Comparison of ENCODE assay signal across 13 mouse cellular contexts in genomic region chr6:136549606-136550005, GRCm38 (mm10). TPM values are rescaled to one million over a fixed set of nuclear protein-coding genes. Genes with fewer than 3 reads are reported as not detected.
DNase-seq lines count a peak whose midpoint lies in the region; ATAC-seq and TF ChIP-seq lines count a peak whose summit lies in the region.
"Had no signal": no experiment of that assay in that cellular context is flagged by ENCODE, and none has a peak within 500 bp of the region (broad histone marks: within the 10 kb centered on the region; RNA-seq: fewer than 3 reads in every experiment).

No protein-coding gene starts in this region.

- no peak for ATAC-seq in forebrain, embryonic 12.5 days (ENCODE audit: low FRiP score)
- ATAC-seq in hindbrain, embryonic 15.5 days (ENCODE audit: low FRiP score, low read depth): no peak
- no peak for ATAC-seq in neural tube, embryonic 15.5 days (ENCODE audit: low FRiP score)
- ATAC-seq: activated CD4-positive, CD25-positive, alpha-beta regulatory T cell, adult 4 months; liver, postnatal 0 days had no signal

- no peak for DNase-seq in left cerebral cortex, adult 2 months (ENCODE audit: extremely low spot score in 1 of 2, low spot score in 2 of 2)
- DNase-seq in left cerebral cortex, adult 11 months (ENCODE audit: low spot score): no peak
- no peak for DNase-seq in layer of hippocampus, postnatal 14 days (ENCODE audit: low spot score in 2 of 2)
- DNase-seq in lung, postnatal 4 days: no peak
- DNase-seq: cerebellum, postnatal 14 days; gastrocnemius, postnatal 10 days; kidney, postnatal 10 days; liver, postnatal 0 days had no signal

- intact Hi-C loops in left cerebral cortex, adult 2 months (cut with DNase I): no loop called here

- no peak for TF ChIP-seq CTCF in left cerebral cortex, adult 2 months (IDR thresholded peaks at IDR 0.05)

- WGBS in forebrain, embryonic 12.5 days: 85% methylated on average over 3 of the region's 3 CpGs
- 79% methylated on average over 3 of the region's 3 CpGs for WGBS in hindbrain, embryonic 15.5 days
- WGBS in neural tube, embryonic 15.5 days: 83% methylated on average over 3 of the region's 3 CpGs

- no peaks in the 10 kb centered on the region for H3K9me3 ChIP-seq in forebrain, embryonic 12.5 days
- H3K9me3 ChIP-seq in hindbrain, embryonic 15.5 days: no peaks in the 10 kb centered on the region
- H3K9me3 ChIP-seq in neural tube, embryonic 15.5 days (replicated peaks): no peaks in the 10 kb centered on the region
- H3K9me3 ChIP-seq: G1E had no signal

- H3K9ac ChIP-seq in forebrain, embryonic 12.5 days: no peak overlapping the region
- no peak overlapping the region for H3K9ac ChIP-seq in hindbrain, embryonic 15.5 days
- no peak overlapping the region for H3K9ac ChIP-seq in neural tube, embryonic 15.5 days (replicated peaks)
- H3K9ac ChIP-seq: liver, postnatal 0 days had no signal

- no peaks in the 10 kb centered on the region for H3K36me3 ChIP-seq in forebrain, embryonic 12.5 days (replicated peaks)
- no peaks in the 10 kb centered on the region for H3K36me3 ChIP-seq in hindbrain, embryonic 15.5 days
- H3K36me3 ChIP-seq in neural tube, embryonic 15.5 days: no peaks in the 10 kb centered on the region

- peaks cover 30% of the 10 kb centered on the region for H3K4me1 ChIP-seq in forebrain, embryonic 12.5 days
- peaks cover 46% of the 10 kb centered on the region for H3K4me1 ChIP-seq in hindbrain, embryonic 15.5 days (replicated peaks)
- peaks cover 28% of the 10 kb centered on the region for H3K4me1 ChIP-seq in neural tube, embryonic 15.5 days

- H3K4me3 ChIP-seq in left cerebral cortex, adult 2 months: no peak overlapping the region
- no peak overlapping the region for H3K4me3 ChIP-seq in forebrain, embryonic 12.5 days (replicated peaks)
- H3K4me3 ChIP-seq in hindbrain, embryonic 15.5 days: no peak overlapping the region
- no peak overlapping the region for H3K4me3 ChIP-seq in neural tube, embryonic 15.5 days (replicated peaks)

- H3K27ac ChIP-seq in left cerebral cortex, adult 2 months: peak overlapping the region; percentile 86
- 0 out of 2 replicates have a peak overlapping the region, but pooled peaks have one; percentile 63 for H3K27ac ChIP-seq in forebrain, embryonic 12.5 days
- H3K27ac ChIP-seq in hindbrain, embryonic 15.5 days (replicated peaks): peak overlapping the region; percentile 78
- peak overlapping the region; percentile 49 for H3K27ac ChIP-seq in neural tube, embryonic 15.5 days (replicated peaks)

- H3K27me3 ChIP-seq in forebrain, embryonic 12.5 days: no peaks in the 10 kb centered on the region
- H3K27me3 ChIP-seq in hindbrain, embryonic 15.5 days: no peaks in the 10 kb centered on the region
- no peaks in the 10 kb centered on the region for H3K27me3 ChIP-seq in neural tube, embryonic 15.5 days (replicated peaks)

- no peak overlapping the region for H3K4me2 ChIP-seq in forebrain, embryonic 12.5 days
- H3K4me2 ChIP-seq in hindbrain, embryonic 15.5 days: no peak overlapping the region
- H3K4me2 ChIP-seq in neural tube, embryonic 15.5 days: no peak overlapping the region

RNA-seq across cellular contexts. Expression of gene Atf7ip, which starts 43.6 kb away (rescaled TPM):
- 100 to 1,000 TPM; 119 to 122 TPM for total RNA-seq in left cerebral cortex, adult 2 months (2021)
- 63.2 and 72.4 TPM in 2 replicates for polyA plus RNA-seq in forebrain, embryonic 12.5 days (2016; fragmentation: Nextera tagmentation; extraction: Ambion mirVana)
- 36.1 and 43.7 TPM in 2 replicates for polyA plus RNA-seq in hindbrain, embryonic 15.5 days (2015; fragmentation: Nextera tagmentation; extraction: Ambion mirVana)
- polyA plus RNA-seq in neural tube, embryonic 15.5 days (2015; fragmentation: Nextera tagmentation; extraction: Ambion mirVana): 33.5 and 36.0 TPM in 2 replicates
- 100 to 1,000 TPM; 108 to 121 TPM for total RNA-seq in layer of hippocampus, postnatal 14 days (2021)
